Mouse (Mus musculus): ENCODE measurements at regions not wholly inside any gene's neighbourhood (a gene's known extent, or its start where the extent isn't known, plus 50 kb on each side); places are given as distances from the start of the nearest gene placed in this dataset.

DNA sequence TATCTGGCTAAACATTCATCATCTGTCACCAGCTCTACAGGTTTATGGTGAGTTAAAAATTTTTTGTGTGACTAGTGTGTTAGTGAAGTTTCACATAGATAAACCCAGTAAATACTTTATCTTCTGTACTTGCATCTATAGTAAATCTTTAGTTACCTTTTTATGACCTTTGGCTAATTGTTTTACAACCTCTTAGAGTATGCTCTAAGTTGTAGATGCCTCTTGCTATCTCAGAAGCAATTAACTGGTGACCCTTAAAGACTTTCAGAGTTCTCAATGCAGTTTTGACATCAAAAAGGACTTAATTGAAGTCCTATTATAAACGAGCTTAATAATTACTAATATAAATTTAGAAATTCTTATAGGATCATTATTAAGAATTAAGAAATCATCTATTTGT, 265.6 kb downstream of the Hivep2 start:
- no peak for DNase-seq (ENCODE audit: low read depth, low spot score)

DNA sequence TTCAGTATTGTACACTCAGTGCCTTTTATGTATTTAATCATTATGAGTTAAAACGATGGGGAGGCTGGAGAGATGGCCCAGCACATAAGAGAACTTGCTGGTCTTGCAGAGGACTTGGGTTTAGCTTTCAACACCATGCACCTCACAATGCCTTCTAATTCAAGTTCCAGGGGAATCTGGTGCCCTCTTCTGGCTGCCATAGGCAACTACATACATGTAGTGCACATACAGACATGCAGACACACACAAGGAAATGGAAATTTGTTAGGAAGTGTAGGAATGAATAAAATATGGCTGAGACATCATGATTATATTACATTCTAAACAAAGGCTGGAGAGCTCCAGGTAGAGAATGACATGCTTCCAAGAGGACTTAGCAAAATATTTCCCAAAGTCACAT, 251.4 kb downstream of the Hivep2 start:
- DNase-seq (ENCODE audit: low read depth, low spot score): no peak

DNA sequence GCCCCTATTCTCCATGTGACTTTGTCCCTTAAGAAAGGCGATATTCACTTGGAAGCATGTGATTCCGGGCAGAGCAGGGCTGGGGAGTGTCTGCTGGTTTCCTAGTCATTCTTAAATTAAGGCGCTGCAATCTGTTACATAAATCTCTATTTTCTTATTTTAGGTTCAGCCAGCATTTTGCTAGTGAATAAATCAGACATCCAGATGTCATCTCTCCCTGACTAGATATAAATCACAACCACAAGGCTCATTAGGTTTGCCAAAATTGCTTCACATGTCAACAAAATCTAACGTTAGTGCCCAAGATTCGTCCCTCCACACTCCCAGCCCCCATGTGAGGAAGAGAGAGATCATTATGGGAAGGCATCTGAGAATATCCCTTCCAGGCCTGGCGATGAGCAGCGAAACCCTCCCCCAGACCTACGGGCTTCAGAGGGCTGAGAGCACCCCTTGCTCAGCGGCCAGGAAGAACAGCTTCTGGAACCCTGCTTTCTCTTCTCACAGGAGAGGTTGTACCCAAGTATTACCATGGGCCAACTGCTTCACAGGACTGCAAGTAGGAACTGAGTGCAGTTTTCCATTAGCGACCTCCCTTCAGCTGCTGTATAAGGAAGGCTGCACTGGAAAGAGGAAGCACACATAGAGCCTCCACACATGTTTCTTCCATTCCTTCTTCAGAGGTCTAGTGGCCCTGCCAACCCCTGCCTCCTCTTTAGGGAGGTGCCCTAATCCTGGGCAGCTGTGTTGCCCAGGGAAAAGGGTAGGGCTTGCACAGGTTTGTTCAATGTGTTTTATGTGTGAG, 250.5 kb downstream of the Hivep2 start:
- DNase-seq (ENCODE audit: low read depth, low spot score): peak; percentile 91

DNA sequence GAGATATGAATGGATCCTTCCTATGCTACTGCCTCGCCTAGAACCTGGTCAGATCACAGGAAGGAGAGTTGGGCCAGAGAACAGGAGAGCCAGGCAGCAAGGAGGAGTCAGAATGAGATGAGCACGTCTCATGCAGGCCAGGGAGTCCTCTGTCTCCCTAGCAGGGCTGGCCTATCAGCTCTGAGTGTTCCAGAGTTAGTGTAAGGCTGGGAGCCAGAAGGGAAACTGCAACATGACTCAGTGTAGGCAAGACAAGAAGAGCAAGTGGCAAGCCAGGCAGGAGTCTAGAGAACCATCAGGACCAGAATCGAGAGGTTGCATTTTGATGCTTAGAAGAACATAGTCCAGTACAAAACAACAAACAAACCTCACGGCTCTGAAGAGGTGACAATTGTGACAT, 249.6 kb downstream of the Hivep2 start:
- DNase-seq (ENCODE audit: low read depth, low spot score): peak; percentile 73

GRCm38 (mm10) chr10:14213536-14213935, 247.7 kb downstream of the Hivep2 start:
- DNase-seq (ENCODE audit: low read depth, low spot score): no peak

DNA sequence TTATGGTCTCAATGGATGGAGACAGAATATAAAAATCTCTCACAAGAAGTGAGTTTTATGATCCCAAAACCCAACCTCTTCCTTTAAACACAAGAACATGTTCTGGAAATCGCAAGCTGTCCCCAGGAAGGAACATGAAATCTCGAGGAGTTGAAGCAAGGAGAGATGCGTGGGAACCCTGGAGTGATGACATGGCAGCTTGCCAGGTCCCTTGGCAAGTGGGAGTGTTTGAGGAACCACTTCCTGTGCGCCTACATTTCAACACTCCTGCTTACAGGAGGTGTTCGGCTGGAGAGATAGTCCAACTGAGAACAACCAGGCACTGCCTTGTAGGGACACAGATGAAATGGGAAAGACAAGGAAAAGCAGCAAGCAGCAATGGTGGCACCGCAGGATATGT, 246.1 kb downstream of the Hivep2 start:
- DNase-seq (ENCODE audit: low read depth, low spot score): peak; percentile 93

GRCm38 (mm10) chr10:14211481-14211880, 245.6 kb downstream of the Hivep2 start:
- DNase-seq (ENCODE audit: low read depth, low spot score): peak; percentile 80

- DNase-seq (ENCODE audit: low read depth, low spot score): peak; percentile 92
Measured at GRCm38 (mm10) chr10:14210445-14210844, 244.6 kb downstream of the Hivep2 start.

- no peak for DNase-seq (ENCODE audit: low read depth, low spot score)
Measured at GRCm38 (mm10) chr10:14210045-14210444, 244.2 kb downstream of the Hivep2 start.

DNA sequence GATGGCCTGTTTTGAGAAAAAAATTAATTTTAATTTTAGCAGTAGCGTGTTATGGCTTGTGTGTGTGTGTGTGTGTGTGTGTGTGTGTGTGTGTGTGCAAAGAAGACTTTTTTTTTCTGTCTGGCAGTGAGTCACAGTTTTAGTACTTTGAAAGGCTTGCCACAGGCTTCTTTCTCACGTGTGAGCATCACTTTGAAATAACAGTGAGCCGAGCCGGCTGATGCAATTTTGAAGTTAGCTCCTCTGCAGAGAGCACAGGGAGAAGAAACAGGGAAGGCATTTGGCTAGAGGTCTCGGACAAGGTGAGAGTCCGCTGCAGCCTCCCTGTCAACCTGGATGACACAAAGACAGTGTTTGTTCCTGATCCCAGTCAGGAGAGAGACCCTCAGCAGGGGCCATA, 242.3 kb downstream of the Hivep2 start:
- peak; percentile 76 for DNase-seq (ENCODE audit: low read depth, low spot score)

DNA sequence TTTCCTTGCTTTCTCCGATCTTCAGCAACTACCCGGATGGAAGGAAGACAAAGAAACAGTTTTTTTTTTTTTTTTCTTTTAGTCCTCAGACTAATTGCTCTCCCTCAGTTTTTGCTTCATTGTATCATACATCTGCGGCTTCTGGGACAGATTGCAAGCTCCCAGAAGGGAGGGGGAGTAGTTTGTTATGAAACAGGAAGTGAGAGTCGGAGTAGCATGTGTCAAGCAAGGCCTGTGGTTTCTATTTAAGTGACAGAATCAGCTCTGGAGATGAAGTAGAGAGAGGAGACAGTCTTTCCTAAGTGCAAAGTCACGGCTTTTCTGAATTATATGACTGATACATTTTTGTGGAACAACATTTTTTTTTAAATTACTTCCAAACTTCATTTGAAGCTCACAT, 241.7 kb downstream of the Hivep2 start:
- peak; percentile 91 for DNase-seq (ENCODE audit: low read depth, low spot score)

DNA sequence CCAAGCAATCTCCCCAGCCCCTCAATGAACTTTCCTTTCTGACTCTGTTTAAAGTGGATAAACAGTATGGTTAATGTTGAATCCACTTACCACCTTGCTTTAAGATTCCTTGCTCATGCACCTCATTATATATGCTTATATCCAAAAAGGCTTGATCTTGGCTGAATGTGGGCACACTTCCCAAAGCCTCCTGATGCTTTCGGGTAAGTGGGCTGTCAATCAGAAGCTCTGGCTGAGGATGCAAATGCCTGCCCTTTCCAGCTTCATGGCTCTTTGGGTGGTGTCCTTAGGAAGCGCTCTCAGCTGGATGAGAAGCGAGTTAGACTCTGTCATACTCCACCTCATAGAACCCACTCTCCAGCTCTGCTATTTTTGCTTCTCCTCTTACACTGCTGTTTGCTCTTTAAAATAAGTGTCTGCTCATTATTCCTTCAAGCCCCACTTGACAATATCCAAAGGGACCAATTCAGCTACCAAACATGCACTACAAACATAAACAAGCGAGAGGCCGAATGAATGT, 241.2 kb downstream of the Hivep2 start:
- no peak for DNase-seq (ENCODE audit: low read depth, low spot score)
